Mouse (Mus musculus): ENCODE results near the gene Rnpepl1.
"Not testable (repeated sequence)": the region's sequence is repeated elsewhere in the genome, so short reads cannot be mapped to it uniquely, and the experiment has no call there.

The Rnpepl1 gene

DNA sequence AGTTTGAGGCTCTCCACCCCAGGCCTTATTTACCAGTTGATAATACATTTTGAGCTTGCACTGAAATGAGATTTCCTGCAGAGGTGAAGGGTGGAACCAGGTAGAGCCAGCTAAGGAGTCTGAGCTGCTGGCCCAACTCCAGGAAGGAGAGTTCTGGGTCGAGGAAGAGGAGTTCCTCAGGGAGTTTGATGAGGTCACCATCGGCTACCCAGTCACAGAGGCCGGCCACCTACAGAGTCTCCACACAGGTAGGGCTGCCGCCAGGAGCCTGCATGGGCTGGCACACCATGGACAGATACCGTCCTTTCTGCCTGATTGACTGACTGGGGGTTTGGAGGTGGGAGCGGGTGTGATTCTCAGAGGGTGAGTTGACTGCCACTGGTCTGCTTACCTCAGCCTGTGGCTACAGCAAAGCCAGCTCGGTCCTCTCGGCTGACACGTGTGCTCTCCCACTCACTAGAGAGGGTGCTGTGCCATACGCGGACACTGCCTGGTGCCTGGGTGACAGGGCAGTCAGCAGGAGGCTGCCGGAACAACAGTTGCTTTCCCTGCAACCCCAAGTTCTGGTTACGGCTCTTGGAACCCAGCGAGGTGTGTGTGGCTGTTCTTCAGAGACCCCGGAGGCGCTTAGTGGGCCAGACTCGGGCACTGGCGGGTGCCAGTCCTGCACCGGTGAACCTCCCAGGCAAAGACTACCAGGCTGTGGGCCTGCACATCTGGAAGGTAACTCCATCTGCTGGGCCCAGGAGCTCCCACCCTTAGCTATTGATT lies 32.8 kb downstream of the Rnpepl1 start:
- no peak for DNase-seq (ENCODE audit: low read depth)

DNA sequence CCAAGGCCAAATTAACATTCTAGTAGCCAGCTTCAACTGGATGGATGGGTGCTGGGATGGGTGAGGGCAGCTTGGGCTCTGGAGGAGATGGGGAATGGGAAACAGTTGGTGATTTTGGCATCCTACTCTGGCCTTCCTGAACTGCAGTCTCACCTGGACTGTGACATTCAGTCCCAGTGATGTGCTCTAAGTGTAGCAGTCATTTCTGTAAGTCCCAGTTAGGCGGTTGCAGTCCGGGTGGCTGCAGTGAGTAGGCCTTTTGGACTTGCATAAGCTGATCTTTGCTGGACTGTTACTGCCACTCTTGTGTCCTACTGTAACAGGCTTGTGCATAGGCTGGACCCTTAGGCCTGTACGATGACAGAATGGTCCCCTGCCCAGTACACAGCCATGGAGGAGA lies 37.4 kb downstream of the Rnpepl1 start:
- no peak for DNase-seq (ENCODE audit: low read depth)

DNA sequence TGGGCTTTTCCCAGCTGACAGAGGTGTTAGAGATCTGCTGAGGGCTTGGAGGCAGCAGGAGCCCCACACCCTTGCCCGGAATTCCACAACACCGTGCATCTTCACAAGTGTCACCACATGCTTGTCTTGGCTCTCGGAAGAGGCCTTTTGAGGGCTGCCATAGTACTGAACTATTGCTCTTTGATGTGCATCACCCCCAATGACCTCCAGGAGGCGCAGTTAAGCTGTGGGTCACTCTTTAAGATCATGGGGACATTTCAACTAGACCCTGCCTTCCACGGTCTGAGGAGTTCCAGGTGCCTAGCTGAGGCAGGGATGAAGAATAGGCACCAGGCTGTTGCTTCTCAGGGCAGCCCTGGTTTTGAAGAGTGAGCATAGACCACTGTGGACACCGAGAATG lies 38.8 kb downstream of the Rnpepl1 start:
- DNase-seq (ENCODE audit: low read depth) = no peak

DNA sequence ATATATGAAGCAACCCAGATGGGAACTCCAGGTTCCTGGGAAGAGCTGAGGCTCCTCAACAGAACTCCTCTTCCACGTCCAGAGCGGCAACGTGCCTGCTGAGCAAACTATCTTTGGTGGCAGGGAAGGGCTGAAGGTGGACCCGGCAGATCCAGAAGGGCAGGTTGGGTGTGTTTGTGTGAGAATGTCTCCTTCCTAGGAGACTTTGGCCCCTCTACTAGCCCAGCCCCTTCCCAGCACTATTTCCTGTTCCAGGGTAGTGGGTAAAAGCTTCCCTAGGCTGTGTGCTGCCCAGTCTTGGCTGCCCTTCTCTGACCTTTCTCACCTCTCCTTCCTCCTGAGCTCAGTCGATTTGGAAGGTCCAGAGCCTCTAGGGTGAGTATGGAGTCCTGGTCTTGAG lies 40.0 kb downstream of the Rnpepl1 start, which contains the start of gene Gpr35:
Gene Gpr35 (plus strand): TSS at position 259 of the 400 bp plus-strand sequence.
- DNase-seq (ENCODE audit: low read depth) = no peak

DNA sequence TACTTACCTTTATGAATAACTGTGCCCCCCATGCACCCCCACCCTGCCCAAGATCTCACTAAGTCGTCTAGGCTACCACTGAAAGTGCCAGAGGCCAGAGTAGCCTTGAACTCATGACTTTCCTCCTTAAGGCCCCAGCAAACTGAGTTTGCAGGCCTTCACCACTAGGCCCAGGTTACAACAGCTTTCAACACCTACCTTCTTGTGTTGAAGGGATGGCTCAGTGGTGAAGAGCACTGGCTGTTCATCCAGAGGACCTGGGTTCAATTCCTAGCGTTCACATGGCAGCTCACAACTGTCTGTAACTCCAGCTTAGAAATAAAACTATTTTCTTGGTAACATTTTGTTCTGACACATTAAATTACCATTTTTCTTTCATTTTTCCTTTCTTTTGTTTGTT lies 43.1 kb downstream of the Rnpepl1 start:
- no peak for DNase-seq (ENCODE audit: low read depth)

DNA sequence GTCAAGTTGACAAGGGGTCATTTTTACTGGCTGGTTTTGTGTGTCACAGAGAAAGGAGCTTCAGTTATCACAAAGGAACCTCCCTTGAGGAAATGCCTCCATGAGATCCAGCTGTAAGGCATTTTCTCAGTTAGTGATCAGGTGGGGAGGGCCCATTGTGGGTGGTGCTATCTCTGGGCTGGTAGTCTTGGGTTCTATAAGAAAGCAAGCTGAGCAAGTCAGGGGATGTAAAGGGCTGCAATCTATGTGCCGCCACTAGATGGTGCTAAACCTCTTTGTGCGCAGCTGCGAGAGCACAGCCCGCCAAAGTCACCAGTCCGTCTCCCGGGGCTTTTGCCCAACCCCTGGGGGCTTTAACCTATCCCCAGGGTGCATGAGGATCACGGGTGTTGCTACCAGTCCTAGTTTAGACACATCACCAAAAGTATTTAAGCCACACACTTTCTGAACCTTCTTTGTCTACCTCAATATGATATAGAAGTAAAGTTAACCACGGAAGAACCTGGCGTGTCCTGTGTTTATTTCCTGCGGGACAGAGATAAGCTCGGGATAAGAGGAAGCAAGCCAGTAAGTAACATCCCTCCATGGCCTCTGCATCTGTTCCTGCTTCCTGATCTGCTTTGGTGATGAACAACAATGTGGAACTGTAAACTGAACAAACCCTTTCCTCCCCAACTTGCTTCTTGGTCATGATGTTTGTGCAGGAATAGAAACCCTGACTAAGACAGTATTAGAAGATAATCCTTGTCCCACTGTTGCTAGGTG lies 46.2 kb downstream of the Rnpepl1 start:
- not testable (repeated sequence) for DNase-seq (ENCODE audit: low read depth)

DNA sequence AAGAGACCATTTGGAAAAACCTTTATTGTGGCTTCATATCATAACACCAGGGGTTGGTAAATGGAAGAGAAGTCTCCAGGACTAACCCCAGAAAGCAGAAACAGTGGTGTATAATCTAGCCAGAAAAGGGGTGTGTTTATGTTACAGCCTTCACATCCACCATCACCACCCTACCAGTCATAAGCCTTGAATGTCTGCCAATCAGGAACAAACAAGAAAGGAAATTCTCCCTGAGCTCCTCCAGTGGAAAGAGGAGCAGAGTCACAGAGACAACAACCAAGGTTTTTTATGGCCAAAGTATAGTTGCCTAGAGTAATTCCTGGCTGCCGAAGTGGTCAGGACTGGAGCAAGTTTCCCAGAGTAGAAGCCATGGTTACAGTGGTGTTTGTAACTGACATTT lies 48.4 kb downstream of the Rnpepl1 start:
- DNase-seq (ENCODE audit: low read depth) = no peak

DNA sequence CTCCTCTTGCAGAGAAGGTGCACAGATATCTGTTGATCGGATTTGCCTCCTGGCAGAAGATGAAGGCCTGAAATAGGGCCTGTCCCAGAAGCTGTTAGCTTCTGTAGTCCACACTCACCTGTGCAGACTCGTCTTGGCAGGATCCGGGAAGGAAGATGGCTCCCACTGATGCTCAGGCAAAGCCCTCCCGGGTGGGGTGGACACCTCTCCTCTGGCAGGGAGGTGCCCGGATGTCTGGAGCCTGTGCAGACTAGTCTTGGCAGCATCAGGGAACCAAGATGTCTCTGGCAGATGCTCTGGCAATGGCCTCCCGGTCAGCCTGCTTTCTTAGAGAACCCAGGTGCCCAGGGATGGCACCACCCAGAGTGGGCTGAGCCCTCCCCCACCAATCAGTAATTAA lies 60.2 kb downstream of the Rnpepl1 start:
- DNase-seq (ENCODE audit: low read depth) = not testable (repeated sequence)

DNA sequence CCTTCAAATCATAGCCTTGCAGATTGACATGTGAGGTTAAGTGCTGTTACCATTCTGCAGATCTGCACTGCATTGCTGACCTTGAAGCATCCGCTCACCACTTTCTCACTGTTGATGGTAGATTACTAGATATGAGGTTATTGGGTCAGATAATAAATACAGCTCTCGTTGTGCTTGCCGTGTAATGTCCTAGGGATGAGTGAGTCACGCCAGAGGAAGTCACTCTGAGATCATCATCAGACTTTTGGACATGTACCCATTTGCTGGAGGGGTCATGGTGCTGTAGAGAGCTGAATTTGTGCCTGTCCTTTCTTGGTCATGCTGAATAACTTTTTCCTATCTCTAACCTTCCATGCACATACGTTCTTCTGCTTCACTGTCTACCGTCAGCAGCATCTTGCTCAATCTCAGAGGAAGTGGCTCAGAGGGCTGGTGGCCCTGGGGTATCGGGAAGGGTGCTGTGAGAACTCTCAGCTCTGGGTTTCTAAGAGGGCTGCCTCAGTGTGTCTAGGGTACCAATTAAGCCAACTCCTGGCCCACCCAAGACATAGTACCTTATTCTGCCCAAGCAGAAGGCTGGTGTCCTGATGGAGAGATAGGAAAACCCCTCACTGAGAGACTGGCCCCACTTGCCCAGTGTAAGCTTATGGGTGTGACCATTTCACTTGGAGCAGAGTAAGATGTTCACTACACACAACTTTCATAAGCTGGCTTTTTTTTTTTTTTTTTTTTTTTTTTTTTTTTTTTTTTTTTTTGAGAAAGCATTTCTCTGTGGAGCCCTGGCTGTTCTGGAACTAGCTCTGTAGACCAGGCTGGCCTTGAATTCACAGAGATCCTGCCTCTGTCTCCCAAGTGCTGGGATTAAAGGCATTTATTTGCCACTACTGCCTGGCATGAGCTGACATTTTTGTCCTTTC lies 61.6 kb downstream of the Rnpepl1 start:
- no peak for DNase-seq (ENCODE audit: low read depth)

DNA sequence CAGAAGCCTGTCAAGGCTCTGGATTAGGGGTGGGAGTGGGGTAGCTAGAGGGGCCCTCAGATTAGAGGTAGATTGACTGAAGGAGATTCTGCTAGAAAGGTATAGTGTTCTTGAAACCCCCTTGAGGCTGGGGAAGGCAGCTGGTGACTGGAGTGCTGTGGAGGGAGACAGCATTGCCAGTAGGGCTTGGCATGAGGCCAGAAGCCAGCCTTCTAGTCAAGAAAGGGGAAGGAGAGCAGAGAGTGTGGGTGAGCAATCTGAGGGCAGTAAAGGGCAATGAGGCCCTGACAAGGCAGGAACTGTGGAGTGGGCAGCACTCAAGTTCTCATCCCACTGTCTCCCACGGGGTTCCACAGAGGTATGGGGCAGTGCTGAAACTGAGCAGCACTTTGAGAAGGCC lies 62.3 kb downstream of the Rnpepl1 start:
- DNase-seq (ENCODE audit: low read depth) = no peak
